Mouse (Mus musculus) T-helper 2 cell (primary cell): ENCODE results near the gene Uspl1.

Source experiments
- in situ Hi-C: fragments of 300-600 bp; cut with MboI, MseI; formaldehyde crosslinking; loops from one replicate; pipeline ENCODE4 v1.15.1; 2025; ENCODE audit warnings: high pct_unique_total_duplicates

The Uspl1 gene

DNA sequence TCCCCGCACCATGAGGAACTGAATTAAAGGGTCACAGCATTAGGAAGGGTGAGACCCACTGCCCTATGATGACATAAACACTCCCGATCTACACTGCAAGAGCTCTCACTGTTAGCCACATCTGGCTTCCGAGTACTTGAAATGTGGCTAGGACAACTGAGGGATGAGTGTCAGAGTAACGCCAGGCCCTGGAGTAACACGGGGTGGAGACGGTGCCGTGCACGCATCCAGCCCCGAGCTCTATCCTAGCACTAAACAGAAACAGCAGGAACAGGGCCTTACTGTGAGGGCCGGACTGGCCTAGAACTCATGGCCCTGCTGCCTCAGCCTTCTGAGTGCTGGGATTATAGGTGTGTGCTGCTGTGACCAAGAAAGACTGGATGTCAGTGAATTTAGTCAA lies 18.1 kb upstream of the Uspl1 start:
- in situ Hi-C loops, result no loop called here

DNA sequence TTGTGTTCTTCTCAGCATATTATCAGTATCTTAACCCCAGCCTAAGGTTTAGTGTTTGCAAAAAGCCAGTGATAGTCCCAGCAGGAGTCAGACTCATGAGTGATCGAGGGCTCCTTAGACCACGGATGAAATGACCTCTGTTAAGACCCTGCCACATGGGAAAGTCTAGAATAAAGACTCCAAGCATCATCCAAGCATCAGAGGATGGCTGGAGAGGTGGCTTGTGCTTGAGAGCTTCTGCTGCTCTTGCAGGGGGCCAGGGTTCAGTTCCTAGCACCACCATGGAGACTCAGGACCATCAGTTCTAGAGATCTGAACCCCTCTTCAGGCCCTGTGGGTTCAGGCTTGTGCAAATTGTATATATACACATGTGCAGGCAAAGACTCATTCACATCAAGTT lies 16.1 kb upstream of the Uspl1 start:
- in situ Hi-C loops, result no loop called here

DNA sequence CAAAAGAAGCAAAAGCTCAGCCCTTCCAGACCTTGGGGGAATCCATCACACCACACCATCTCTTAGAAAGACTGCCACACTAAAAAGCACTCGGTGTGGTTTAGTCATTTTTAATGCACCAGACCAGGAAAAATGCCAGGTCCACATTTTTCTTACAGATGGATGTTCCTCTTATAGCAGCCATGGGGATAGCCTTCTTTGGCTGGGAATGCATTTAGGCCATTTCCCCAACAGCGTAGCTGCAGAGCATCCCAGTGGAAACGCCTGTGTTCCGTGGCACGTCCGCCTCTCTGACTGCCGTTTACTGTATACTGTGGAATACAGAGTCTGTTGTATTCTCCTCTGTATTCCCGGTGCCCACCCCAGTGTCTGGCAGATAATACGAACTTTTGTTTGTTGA lies 15.3 kb upstream of the Uspl1 start:
- in situ Hi-C loops, result no loop called here

GRCm38 (mm10) chr5:149170841-149171588 lies 13.1 kb upstream of the Uspl1 start:
- in situ Hi-C loops, result no loop called here

DNA sequence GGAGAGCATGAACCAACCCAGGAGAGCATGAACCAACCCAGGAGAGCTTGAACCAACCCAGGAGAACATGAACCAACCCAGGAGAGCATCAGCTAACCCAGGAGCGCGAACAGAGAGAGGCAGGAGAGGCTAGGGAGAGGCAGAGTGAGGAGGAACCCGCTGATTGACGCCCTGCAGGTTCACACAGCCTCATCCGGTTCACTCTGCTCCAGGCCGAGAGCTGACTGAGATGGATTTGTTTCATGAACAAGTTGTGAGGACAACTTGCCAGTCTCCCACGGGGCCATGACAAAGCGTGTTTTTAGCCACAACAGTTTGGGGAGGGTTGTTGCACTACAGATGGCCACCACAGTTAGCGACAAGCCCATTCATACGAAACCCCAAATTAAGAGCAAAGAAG lies 11.9 kb upstream of the Uspl1 start:
- in situ Hi-C loops, result no loop called here

GRCm38 (mm10) chr5:149174527-149174926 lies 9.6 kb upstream of the Uspl1 start:
- in situ Hi-C loops, result no loop called here

GRCm38 (mm10) chr5:149175736-149176135 lies 8.4 kb upstream of the Uspl1 start:
- in situ Hi-C loops, result no loop called here

DNA sequence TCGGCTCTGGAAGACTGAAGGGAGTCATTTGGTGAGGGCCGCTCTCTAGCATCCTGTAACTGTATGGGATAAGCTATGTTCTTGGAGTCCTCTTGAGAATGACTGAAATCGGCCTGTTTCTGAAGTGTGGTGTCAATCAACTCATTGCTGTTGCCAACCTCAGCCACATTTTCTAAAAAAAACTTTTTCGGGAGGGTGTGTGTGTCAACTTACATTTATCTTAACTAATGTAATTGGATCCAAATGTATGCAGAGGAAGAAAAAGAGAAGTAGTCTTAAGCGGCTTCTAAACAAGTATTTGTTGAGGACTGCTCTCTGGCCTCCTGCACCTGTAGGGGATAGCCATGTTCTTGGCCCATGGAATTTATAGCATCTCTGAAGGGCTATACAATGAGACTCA lies 6.1 kb upstream of the Uspl1 start:
- in situ Hi-C loops, result no loop called here

- in situ Hi-C loops, result no loop called here
These were observed 4.3 kb upstream of the Uspl1 start for GRCm38 (mm10) chr5:149179826-149180225.

GRCm38 (mm10) chr5:149182186-149182870 lies 1.8 kb upstream of the Uspl1 start:
- in situ Hi-C loops, result no loop called here

DNA sequence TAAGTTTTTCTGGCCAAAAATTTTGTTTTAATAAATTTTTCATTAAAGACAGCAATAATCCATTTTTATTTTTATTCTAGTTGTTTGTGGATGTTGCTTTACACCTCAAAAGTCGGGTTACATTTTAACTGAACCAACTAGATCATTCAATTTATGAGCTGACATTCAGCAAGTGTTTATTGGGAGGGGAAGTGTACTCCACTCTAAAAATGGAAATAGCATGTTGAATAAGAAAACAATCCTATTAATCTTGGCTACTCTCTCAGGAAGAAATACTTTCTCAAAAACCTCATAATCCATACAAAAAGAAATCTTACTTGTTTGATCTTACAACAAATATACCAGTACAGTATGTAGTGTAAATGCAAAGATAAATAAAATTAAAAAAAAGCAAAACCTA lies 1.0 kb upstream of the Uspl1 start:
- in situ Hi-C loops, result no loop called here

- in situ Hi-C loops, result no loop called here
These were observed 438 bp upstream of the Uspl1 start for GRCm38 (mm10) chr5:149183721-149184103.

DNA sequence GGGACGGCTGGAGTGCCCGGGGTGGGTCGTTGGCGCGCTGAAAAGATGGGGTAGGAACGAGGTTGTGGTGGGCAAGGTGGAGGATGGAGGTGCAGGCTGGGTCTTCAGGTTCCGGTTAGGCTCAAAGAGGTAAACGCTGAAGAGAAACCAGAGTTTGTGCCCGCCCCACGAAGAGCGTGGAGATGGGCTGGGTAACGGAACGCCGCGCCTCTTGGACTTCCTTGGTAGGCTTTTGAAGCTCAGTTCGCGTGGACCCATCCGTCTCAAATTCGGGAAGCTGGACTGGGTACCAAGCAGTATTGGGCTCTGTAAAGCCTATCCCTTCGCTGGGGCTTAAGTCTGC lies 665 bp downstream of the Uspl1 start:
- in situ Hi-C loops, result no loop called here

DNA sequence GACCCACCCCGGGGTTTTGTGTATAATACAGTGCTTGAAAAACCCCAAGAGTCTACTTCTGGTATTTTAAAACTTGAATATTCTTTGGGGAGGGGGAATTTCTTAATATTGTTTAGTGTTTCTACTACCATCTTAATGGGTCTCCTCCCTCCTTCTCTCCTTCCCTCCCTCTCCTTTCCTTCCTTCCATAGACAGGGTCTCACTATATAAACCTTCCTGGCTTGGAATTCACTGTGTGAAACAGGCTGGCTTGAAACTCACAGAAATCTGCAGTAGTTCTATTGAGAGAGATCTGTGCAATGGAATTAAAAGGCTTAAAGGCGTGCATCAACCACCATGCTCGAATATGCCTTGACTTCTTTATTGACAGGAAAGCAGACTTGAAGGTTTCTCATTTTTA lies 1.7 kb downstream of the Uspl1 start:
- in situ Hi-C loops, result no loop called here

DNA sequence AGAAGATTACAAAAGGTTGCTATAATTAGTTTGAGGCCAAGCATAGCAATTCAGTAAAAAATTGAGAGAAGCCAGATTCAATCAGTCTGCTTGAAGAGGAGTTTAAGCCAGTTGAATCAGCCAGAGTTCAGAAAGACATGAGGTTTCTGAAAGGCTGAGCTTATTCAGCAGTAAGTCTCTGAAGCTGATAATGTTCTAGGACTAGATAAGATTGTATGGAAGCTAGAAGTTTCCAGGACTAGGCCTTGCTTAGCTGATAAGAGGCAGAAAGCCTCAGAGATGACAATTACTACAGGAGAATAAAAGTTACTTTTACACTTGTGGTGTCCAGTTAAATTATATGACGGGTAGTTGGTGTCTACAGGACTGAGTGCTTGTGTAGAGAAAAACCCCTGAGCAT lies 6.0 kb downstream of the Uspl1 start:
- in situ Hi-C loops, result loop anchor here (5.0 kb wide), 1 partner anchor 128 kb away; no protein-coding TSS in a partner anchor

DNA sequence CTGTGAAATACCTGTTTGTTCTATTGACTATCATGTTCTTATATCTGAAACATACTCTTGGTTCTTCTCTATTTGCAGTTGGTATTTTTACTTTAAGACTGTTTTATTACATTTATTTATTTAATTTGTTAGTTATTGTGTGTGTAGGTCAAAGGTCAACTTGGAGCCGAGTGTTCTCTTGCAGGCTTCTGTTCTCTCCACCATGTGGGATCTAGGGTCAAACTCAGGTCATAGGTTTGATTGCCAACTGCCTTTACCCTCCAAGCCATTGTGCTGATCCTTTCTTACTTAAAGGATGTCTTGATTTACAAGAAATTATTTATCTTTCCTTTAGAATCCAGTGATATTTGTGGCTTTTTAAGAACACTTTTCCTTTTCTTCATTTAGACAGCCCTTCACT lies 12.5 kb downstream of the Uspl1 start:
- in situ Hi-C loops, result no loop called here

- in situ Hi-C loops, result no loop called here
These were observed 14.6 kb downstream of the Uspl1 start for GRCm38 (mm10) chr5:149198782-149199181.

DNA sequence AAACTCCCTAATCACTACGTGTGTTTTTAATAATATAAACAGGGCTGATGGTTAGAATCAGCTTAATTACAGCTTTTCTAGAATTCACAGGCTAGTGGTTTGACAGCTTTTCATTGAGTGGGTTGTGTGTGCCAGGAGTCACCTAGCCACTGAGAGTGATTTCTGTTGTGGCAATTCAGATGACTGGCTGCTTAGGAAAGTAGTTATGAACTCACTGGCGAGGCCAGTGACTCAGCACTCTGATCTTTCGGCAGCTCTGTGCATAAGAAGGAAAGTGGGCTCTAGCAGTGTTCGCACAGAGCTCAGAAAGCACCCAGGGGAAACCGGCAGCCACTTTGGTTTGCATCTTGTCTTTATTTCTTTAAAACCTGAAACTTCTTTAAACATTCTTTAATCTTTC lies 18.8 kb downstream of the Uspl1 start:
- in situ Hi-C loops, result loop anchor here (10.0 kb wide), 1 partner anchor 412 kb away; no protein-coding TSS in a partner anchor

- in situ Hi-C loops, result loop anchor here (10.0 kb wide), 1 partner anchor 411 kb away; no protein-coding TSS in a partner anchor
These were observed 19.7 kb downstream of the Uspl1 start for GRCm38 (mm10) chr5:149203796-149204375.

GRCm38 (mm10) chr5:149204822-149205221 lies 20.7 kb downstream of the Uspl1 start:
- in situ Hi-C loops, result loop anchor here (10.0 kb wide), 1 partner anchor 410 kb away; no protein-coding TSS in a partner anchor

DNA sequence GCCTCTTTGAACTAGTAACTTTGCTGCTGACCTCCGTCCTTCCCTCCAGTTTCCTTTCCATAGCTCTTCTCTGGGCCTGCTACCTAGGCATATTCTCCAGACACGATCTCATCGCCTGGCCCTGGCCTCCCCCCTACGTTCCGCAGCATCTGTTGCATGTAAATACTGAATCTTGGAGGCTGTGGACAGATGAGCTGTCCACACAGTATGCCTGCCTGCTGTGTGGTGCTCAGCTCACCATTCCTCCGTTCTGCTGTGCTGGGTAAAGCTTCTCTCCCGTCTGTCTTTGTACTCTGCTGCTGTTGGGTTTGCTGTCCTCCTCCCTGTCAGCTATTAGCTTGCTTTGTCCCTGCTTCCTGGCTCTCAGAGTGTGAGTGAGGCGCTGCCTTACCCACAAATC lies 21.1 kb downstream of the Uspl1 start:
- in situ Hi-C loops, result loop anchor here (10.0 kb wide), 1 partner anchor 410 kb away; no protein-coding TSS in a partner anchor

DNA sequence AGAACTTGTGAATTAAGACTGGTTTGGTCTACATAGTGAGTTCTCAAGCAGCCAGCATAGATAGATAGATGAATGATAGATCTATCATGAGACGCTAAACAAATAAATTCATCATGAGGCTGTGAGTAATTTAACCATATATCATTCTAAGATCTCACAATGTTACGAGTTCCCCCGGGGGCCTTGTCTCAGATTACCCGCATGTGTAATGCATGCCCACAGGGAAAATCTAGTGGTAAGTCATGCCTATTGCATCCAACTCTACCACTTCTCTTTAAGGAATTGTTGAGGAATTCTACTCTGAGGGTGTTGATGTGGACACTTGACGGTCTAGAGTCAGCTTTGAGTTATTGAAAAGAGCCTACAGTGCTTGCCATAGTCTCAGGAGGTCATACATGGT lies 22.1 kb downstream of the Uspl1 start:
- in situ Hi-C loops, result loop anchor here (10.0 kb wide), 1 partner anchor 409 kb away; no protein-coding TSS in a partner anchor

GRCm38 (mm10) chr5:149207661-149208060 lies 23.5 kb downstream of the Uspl1 start:
- in situ Hi-C loops, result loop anchor here (10.0 kb wide), 1 partner anchor 407 kb away; no protein-coding TSS in a partner anchor
